ENCODE assay signal across 8 mouse cellular contexts in genomic region chrX:153237304-153237919, GRCm38 (mm10). TPM values are rescaled to one million over a fixed set of nuclear protein-coding genes. Genes with fewer than 3 reads are reported as not detected.
DNase-seq lines count a peak whose midpoint lies in the region; TF ChIP-seq lines count a peak whose summit lies in the region.

TSS of gene Klf8 (plus strand) at chrX:153237466.

- WGBS in lung, adult 2 months, result 33% methylated on average over 17 of the region's 17 CpGs
- 22% methylated on average over 17 of the region's 17 CpGs for WGBS in small intestine, adult 2 months

- peak; percentile 2 for DNase-seq in lung, adult 2 months
- no peak for DNase-seq in lung, adult 18-20 months
- peak; percentile 9 for DNase-seq in cerebellum, adult 8-10 months
- peak; percentile 6 to 13 for DNase-seq in frontal cortex, postnatal 14 days (ENCODE audit: low spot score in 2 of 2)
- DNase-seq in layer of hippocampus, adult 2 months (ENCODE audit: low spot score in 2 of 2), result peak; percentile 3 to 16
- peak; percentile 1 for DNase-seq in lung, postnatal 14 days
- no peak for DNase-seq in adrenal gland, postnatal 14 days

- H3K36me3 ChIP-seq in small intestine, adult 2 months (ENCODE audit: control insufficient read depth, insufficient read depth, low read length), result no peaks in the 10 kb centered on the region

- no peak for TF ChIP-seq POLR2A in lung, adult 2 months (IDR thresholded peaks at IDR 0.05; ENCODE audit: borderline replicate concordance, extremely low read depth, low read depth, low read length)
- TF ChIP-seq POLR2A in small intestine, adult 2 months (IDR thresholded peaks at IDR 0.05; ENCODE audit: low read depth, low read length), result no peak

- TF ChIP-seq CTCF in lung, adult 2 months (IDR thresholded peaks at IDR 0.05; ENCODE audit: insufficient read depth, low read length), result no peak
- TF ChIP-seq CTCF in layer of hippocampus, adult 2 months (conservative IDR thresholded peaks at IDR 0.05), result no peak
- no peak for TF ChIP-seq CTCF in small intestine, adult 2 months (IDR thresholded peaks at IDR 0.05; ENCODE audit: extremely low read depth, insufficient read length, insufficient replicate concordance, low read depth, low read length)

- H3K4me1 ChIP-seq in lung, adult 2 months (ENCODE audit: control insufficient read depth, insufficient read depth, low read length), result no peaks in the 10 kb centered on the region
- no peaks in the 10 kb centered on the region for H3K4me1 ChIP-seq in small intestine, adult 2 months (ENCODE audit: control insufficient read depth, insufficient read depth, insufficient read length, low read length)

- H3K4me3 ChIP-seq in lung, adult 2 months (replicated peaks; ENCODE audit: extremely low read depth, low read depth, low read length), result peak within 1 kb of the TSS; percentile 63
- H3K4me3 ChIP-seq in layer of hippocampus, adult 2 months, result peak within 1 kb of the TSS; percentile 59
- H3K4me3 ChIP-seq in small intestine, adult 2 months (ENCODE audit: low read depth, low read length), result peak within 1 kb of the TSS; percentile 56

- H3K27ac ChIP-seq in layer of hippocampus, adult 2 months, result peak within 1 kb of the TSS; percentile 80
- no peak within 1 kb of the TSS for H3K27ac ChIP-seq in small intestine, adult 2 months (ENCODE audit: insufficient read depth, low read depth, low read length)

- no peaks in the 10 kb centered on the region for H3K27me3 ChIP-seq in small intestine, adult 2 months (ENCODE audit: control insufficient read depth, insufficient read depth, low read length)

RNA-seq across cellular contexts. Expression of gene Klf8, which starts in this region (rescaled TPM):
- 1.0 and 1.6 TPM in 2 replicates for polyA plus RNA-seq in lung, adult 2 months (2012; rRNA removed)
- 1 to 10 TPM; 3.5 to 3.8 TPM for total RNA-seq in layer of hippocampus, adult 2 months (2021)
- 0.09 and 0.20 TPM in 2 replicates for polyA plus RNA-seq in small intestine, adult 2 months (2012; rRNA removed)
- 0.41 and 1.2 TPM in 2 replicates for total RNA-seq in adrenal gland, postnatal 14 days (2021)

Comparison
In these comparisons a context has a peak if more than half of its experiments do, and no peak if none do; other contexts are left out.
1. DNase-seq: peak in lung, adult 2 months (single experiment), cerebellum, adult 8-10 months (single experiment), frontal cortex, postnatal 14 days (2 of 2), layer of hippocampus, adult 2 months (2 of 2) and lung, postnatal 14 days (single experiment); none in lung, adult 18-20 months (0 of 2) and adrenal gland, postnatal 14 days (single experiment).
2. Peak in every context shown above with its lines, with median percentiles within 50 percentile points of each other: H3K4me3 ChIP-seq.